Mouse (Mus musculus) liver, embryonic 14.5 days (tissue): ENCODE data around the gene Metap1d.

ENCODE experiments used
- CTCF ChIP-seq: IDR thresholded peaks from 2 replicates; pipeline ENCODE4 v1.5.1; 2016; ENCODE audit warnings: antibody characterized with exemption, low read depth, control low read depth
- EP300 ChIP-seq: IDR thresholded peaks from 2 replicates; pipeline ENCODE4 v1.6.1; 2016; ENCODE audit warnings: antibody characterized with exemption, low read depth

DNA sequence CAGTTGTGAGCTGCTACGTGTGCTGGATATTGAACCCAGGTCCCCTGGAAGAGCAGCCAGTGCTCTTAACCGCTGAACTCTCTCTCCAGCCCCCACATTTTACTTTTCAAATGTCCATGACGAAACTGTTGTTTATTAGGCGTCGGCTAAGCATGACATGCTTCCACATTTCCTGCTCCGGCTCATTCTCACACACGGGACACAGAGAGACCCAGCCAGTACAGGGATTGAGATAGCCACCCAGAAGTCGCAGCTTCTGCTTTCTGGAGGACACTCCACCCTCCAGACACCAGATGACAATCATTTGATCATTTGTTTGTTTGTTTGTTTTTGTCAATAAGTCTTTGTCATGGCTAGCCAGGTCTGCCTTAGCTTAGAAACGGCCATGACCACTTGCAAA is 51.8 kb downstream of the Metap1d start:
- TF ChIP-seq EP300 (no peak), CTCF (no peak)
